Mouse (Mus musculus) heart, adult 8-10 months (tissue): Measurements from ENCODE around the gene Spats2l. TPM values are rescaled to one million over a fixed set of nuclear protein-coding genes. Genes with fewer than 3 reads are reported as not detected.

Experiments used
- DNase-seq: peaks from one replicate; pipeline ENCODE4 v3.0.0; 2022; ENCODE audit warnings: low spot score
- total RNA-seq, 4 experiments: library from RNA; stranded (reverse); gene quantifications; 2 replicates each; pipeline ENCODE4 v1.2.4; 2022

Spats2l gene
- total RNA-seq, 4 experiments from 2014 or later = 6.4 to 7.5 (median 6.8) TPM

- peak; percentile 97 for DNase-seq
These were observed 195.6 kb downstream of the Spats2l start for GRCm38 (mm10) chr1:57969327-57970271.

GRCm38 (mm10) chr1:57971588-57971987 is 197.6 kb downstream of the Spats2l start:
- DNase-seq = no peak

GRCm38 (mm10) chr1:57976860-57977259 is 202.9 kb downstream of the Spats2l start:
- DNase-seq = no peak

GRCm38 (mm10) chr1:57989052-57989600 is 215.2 kb downstream of the Spats2l start:
- DNase-seq = peak; percentile 23

GRCm38 (mm10) chr1:57991277-57991676 is 217.3 kb downstream of the Spats2l start:
- DNase-seq = no peak

GRCm38 (mm10) chr1:57995432-57996132 is 221.6 kb downstream of the Spats2l start, which contains the start of gene Sgo2a:
TSS of gene Sgo2a (plus strand) at chr1:57995971.
- peak; percentile 88 for DNase-seq

GRCm38 (mm10) chr1:57996133-57996615 is 222.2 kb downstream of the Spats2l start:
- no peak for DNase-seq

Other genes starting within 250 kb of the Spats2l start
- 1 to 10 TPM; 3.7 to 4.9 (median 4.3) TPM for gene Sgo2a, start 221.8 kb downstream of the Spats2l start, total RNA-seq
- gene Kctd18, start 244.8 kb downstream of the Spats2l start, total RNA-seq = 1 to 10 TPM; 5.8 to 8.4 (median 7.5) TPM